Mouse (Mus musculus): ENCODE data around the gene Rhobtb3. TPM values are rescaled to one million over a fixed set of nuclear protein-coding genes. Genes with fewer than 3 reads are reported as not detected.
"Not testable (repeated sequence)": the region's sequence is repeated elsewhere in the genome, so short reads cannot be mapped to it uniquely, and the experiment has no call there.

Rhobtb3 gene
- total and polyA plus RNA-seq, 2 experiments from 2014 or later: 14.0 to 52.0 TPM

DNA sequence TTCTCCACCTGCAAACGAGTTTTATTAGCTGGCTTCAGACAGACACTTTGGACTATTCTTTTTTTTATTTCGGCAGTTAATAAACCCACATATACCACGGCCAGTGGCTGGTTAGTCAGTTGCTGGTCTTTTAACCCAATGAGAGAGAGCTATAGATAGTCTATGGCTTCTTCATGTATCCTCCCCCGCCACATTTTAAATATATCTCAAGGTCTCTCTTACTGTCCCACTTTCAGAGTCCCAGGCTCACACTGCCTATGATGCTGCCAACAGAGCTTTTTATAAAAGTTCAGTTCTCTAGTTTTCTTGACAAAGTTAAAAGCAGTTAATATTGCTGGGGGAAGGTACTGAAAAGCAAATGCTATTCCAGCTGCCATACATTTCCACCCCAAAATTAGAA, 51.9 kb downstream of the Rhobtb3 start:
- no peaks in the 10 kb centered on the region for H3K9me3 ChIP-seq (ENCODE audit: low read length)
- ATAC-seq (no peak), DNase-seq (no peak)
- H3K27ac ChIP-seq (ENCODE audit: low read depth, low read length): no peak overlapping the region
- 93% methylated on average over 4 of the region's 4 CpGs for WGBS
- no peak overlapping the region for H3K4me2 ChIP-seq (ENCODE audit: low read depth)
- no peaks in the 10 kb centered on the region for H3K27me3 ChIP-seq (ENCODE audit: insufficient read depth, low read length)
- no peak overlapping the region for H3K4me3 ChIP-seq (ENCODE audit: low read depth, low read length)
- peaks cover 14% of the 10 kb centered on the region for H3K36me3 ChIP-seq (ENCODE audit: insufficient read depth)
- no peak for TF ChIP-seq CTCF (IDR thresholded peaks at IDR 0.05; ENCODE audit: low read depth)
- H3K9ac ChIP-seq: no peak overlapping the region
- H3K4me1 ChIP-seq (ENCODE audit: insufficient read depth): no peaks in the 10 kb centered on the region

DNA sequence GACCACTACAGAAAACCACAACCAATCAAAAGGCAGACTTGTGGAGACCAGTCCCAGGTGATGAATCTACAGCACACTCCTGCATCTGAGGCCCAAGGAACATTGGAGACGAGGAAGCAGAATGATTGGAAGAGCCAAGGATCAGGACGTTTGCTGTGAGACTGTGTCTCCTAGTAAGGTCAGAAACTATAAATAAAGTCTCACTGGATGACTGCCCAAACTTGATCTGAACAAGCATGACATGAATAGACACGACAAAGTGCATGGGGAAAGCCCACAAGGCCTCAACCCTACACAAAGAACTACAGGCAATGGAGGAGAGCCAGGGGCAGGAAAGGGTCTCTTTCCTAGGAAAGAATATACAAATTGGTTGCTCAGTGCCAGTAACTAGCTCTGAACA, 59.9 kb downstream of the Rhobtb3 start:
- Histone ChIP-seq H3K4me1 (ENCODE audit: insufficient read depth) (no peaks in the 10 kb centered on the region), H3K36me3 (ENCODE audit: insufficient read depth) (peaks cover 17% of the 10 kb centered on the region; the same call in 1 of the 2 replicates), H3K9ac (no peak overlapping the region), H3K4me2 (ENCODE audit: low read depth) (no peak overlapping the region), H3K4me3 (ENCODE audit: low read depth, low read length) (no peak overlapping the region), H3K27me3 (ENCODE audit: insufficient read depth, low read length) (no peaks in the 10 kb centered on the region), H3K9me3 (ENCODE audit: low read length) (no peaks in the 10 kb centered on the region), H3K27ac (ENCODE audit: low read depth, low read length) (no peak overlapping the region)
- TF ChIP-seq CTCF (IDR thresholded peaks at IDR 0.05; ENCODE audit: low read depth): no peak
- DNase-seq (no peak), ATAC-seq (no peak)
- 62% methylated on average over 3 of the region's 3 CpGs for WGBS

GRCm38 (mm10) chr13:75880501-75880900, 63.2 kb downstream of the Rhobtb3 start:
- WGBS: 62% methylated on average over 2 of the region's 2 CpGs
- no peaks in the 10 kb centered on the region for H3K9me3 ChIP-seq (ENCODE audit: low read length)
- H3K4me3 ChIP-seq (ENCODE audit: low read depth, low read length): no peak overlapping the region
- H3K27ac ChIP-seq (ENCODE audit: low read depth, low read length): no peak overlapping the region
- DNase-seq: peak; percentile 26
- H3K4me1 ChIP-seq (ENCODE audit: insufficient read depth): no peaks in the 10 kb centered on the region
- peak; percentile 65 for ATAC-seq
- H3K4me2 ChIP-seq (ENCODE audit: low read depth): no peak overlapping the region
- H3K36me3 ChIP-seq (ENCODE audit: insufficient read depth): peaks cover 18% of the 10 kb centered on the region; the same call in 1 of the 2 replicates
- no peaks in the 10 kb centered on the region for H3K27me3 ChIP-seq (ENCODE audit: insufficient read depth, low read length)
- H3K9ac ChIP-seq: no peak overlapping the region
- TF ChIP-seq CTCF (IDR thresholded peaks at IDR 0.05; ENCODE audit: low read depth): no peak

DNA sequence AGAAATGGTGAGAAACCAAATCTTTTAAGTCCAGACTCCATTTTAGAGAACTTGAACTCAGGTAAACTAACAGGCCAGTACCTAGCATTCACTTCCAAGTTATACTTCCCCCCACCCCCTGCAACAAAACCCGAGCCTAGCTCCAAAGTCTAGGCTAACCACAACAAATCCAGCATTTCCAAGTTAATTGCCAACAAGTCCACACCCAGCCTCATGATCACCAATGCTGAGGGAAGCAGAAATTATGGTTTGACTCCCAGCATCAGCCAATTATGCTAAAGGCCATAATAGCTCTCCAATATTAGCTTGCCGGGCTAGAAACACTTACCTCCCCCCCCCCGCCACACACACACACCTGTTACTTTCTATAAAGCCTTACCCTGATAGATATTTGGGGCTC, 64.0 kb downstream of the Rhobtb3 start:
- H3K9ac ChIP-seq: no peak overlapping the region
- DNase-seq: no peak
- TF ChIP-seq CTCF (IDR thresholded peaks at IDR 0.05; ENCODE audit: low read depth): no peak
- H3K9me3 ChIP-seq (ENCODE audit: low read length): no peaks in the 10 kb centered on the region
- H3K36me3 ChIP-seq (ENCODE audit: insufficient read depth): peaks cover 20% of the 10 kb centered on the region; the same call in 1 of the 2 replicates
- no peak overlapping the region for H3K4me3 ChIP-seq (ENCODE audit: low read depth, low read length)
- H3K27me3 ChIP-seq (ENCODE audit: insufficient read depth, low read length): no peaks in the 10 kb centered on the region
- H3K27ac ChIP-seq (ENCODE audit: low read depth, low read length): no peak overlapping the region
- no peak for ATAC-seq
- H3K4me2 ChIP-seq (ENCODE audit: low read depth): no peak overlapping the region
- no peaks in the 10 kb centered on the region for H3K4me1 ChIP-seq (ENCODE audit: insufficient read depth)
- WGBS: 76% methylated on average over 3 of the region's 3 CpGs

GRCm38 (mm10) chr13:75877907-75878306, 65.8 kb downstream of the Rhobtb3 start:
- DNase-seq (peak; percentile 79), ATAC-seq (peak; percentile 71)
- peaks cover 20% of the 10 kb centered on the region for H3K36me3 ChIP-seq (ENCODE audit: insufficient read depth)
- no peak overlapping the region for H3K9ac ChIP-seq
- H3K4me1 ChIP-seq (ENCODE audit: insufficient read depth): no peaks in the 10 kb centered on the region
- no peak overlapping the region for H3K4me2 ChIP-seq (ENCODE audit: low read depth)
- no peak overlapping the region for H3K27ac ChIP-seq (ENCODE audit: low read depth, low read length)
- peak; percentile 82 for TF ChIP-seq CTCF (IDR thresholded peaks at IDR 0.05; ENCODE audit: low read depth)
- no peaks in the 10 kb centered on the region for H3K27me3 ChIP-seq (ENCODE audit: insufficient read depth, low read length)
- H3K9me3 ChIP-seq (ENCODE audit: low read length): no peaks in the 10 kb centered on the region
- H3K4me3 ChIP-seq (ENCODE audit: low read depth, low read length): no peak overlapping the region

DNA sequence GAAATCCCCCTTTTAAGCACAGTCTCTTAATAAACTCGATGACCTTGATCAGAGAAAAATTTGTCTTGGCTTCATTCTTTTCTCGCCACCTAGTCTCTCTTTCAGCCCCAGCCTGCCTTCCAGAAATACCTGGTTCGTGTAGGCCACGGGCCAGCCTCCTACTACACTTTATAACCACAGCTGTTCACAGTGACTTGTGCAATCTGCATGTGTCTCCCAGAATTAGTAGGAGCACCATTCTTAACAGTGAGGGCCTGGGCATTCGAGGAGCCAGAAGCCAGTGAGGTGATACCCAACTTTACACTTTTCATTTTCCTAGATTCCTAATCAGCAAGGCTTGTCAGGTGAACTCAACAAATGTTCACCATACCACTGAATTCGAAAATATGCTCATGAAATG, 67.1 kb downstream of the Rhobtb3 start:
- no peak overlapping the region for H3K27ac ChIP-seq (ENCODE audit: low read depth, low read length)
- WGBS: 89% methylated on average over 6 of the region's 6 CpGs
- no peak overlapping the region for H3K9ac ChIP-seq
- peaks cover 18% of the 10 kb centered on the region for H3K36me3 ChIP-seq (ENCODE audit: insufficient read depth)
- H3K9me3 ChIP-seq (ENCODE audit: low read length): no peaks in the 10 kb centered on the region
- no peak for TF ChIP-seq CTCF (IDR thresholded peaks at IDR 0.05; ENCODE audit: low read depth)
- no peak for ATAC-seq
- H3K4me3 ChIP-seq (ENCODE audit: low read depth, low read length): no peak overlapping the region
- no peaks in the 10 kb centered on the region for H3K27me3 ChIP-seq (ENCODE audit: insufficient read depth, low read length)
- no peak overlapping the region for H3K4me2 ChIP-seq (ENCODE audit: low read depth)
- no peaks in the 10 kb centered on the region for H3K4me1 ChIP-seq (ENCODE audit: insufficient read depth)
- no peak for DNase-seq

DNA sequence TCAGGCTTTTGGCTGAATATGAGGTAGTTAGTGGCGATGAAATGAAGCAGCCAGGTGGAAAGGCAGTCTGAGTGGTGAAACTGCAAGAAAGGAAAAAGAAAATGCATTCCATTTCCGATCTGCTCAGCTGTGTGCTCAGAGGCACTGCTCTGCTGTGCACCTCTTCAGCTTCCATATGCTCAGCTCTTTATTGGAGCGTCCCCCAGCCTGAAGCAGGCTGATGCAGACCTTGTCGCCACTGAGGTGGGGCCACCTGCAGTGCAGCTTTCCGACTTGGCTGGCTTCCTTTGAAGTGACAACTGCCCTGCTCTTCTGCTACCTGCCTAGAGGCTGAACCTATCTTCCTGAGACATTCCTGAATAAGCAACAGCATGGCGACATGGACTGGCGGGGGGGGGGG, 67.5 kb downstream of the Rhobtb3 start:
- not testable (repeated sequence) for H3K9ac ChIP-seq; H3K4me2 ChIP-seq (ENCODE audit: low read depth); H3K9me3 ChIP-seq (ENCODE audit: low read length); H3K27me3 ChIP-seq (ENCODE audit: insufficient read depth, low read length); H3K4me3 ChIP-seq (ENCODE audit: low read depth, low read length); H3K4me1 ChIP-seq (ENCODE audit: insufficient read depth); H3K27ac ChIP-seq (ENCODE audit: low read depth, low read length); DNase-seq; ATAC-seq
- peaks cover 18% of the 10 kb centered on the region for H3K36me3 ChIP-seq (ENCODE audit: insufficient read depth)
- 70% methylated on average over 7 of the region's 7 CpGs for WGBS

Measured in forebrain, postnatal 0 days (tissue).